Mouse (Mus musculus): ENCODE measurements around the gene Pigf.

DNA sequence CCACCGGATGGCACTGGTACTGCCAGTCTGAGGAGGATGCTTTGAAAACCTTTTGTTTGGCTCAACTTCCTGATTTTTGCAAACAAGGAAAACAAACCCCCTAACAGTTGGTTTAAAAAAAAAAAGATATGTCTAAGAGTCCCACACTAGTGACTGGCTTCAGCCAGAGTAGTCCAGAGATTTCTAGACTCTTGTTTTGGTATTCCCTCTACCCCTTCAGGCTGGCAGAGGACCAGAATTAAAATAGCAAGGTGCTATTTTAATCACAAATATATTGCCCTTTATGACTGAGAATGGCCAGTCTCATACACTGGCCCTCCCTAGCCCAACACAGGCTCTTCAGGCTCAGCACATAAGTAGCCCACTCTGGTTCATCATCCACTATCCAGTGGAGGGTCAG lies 30.5 kb upstream of the Pigf start:
- no peak for TF ChIP-seq CTCF (IDR thresholded peaks at IDR 0.05; ENCODE audit: extremely low read depth, insufficient read length, insufficient replicate concordance, low read depth, low read length)
- TF ChIP-seq POLR2A (IDR thresholded peaks at IDR 0.05; ENCODE audit: low read depth, low read length), result no peak

All from small intestine, adult 2 months (tissue).